Mouse (Mus musculus) heart, adult 2 months (tissue): ENCODE measurements around the gene Tomm20l. TPM values are rescaled to one million over a fixed set of nuclear protein-coding genes. Genes with fewer than 3 reads are reported as not detected.

Source experiments
- DNase-seq, 2 experiments: peaks; one replicate each; pipeline ENCODE4 v3.0.0; 2021
- H3K27ac ChIP-seq: fragments of 200-600 bp; 2 replicates; pipeline ENCODE4 v1.8.1; 2022
- H3K27me3 ChIP-seq: fragments of 200-500 bp; 2 replicates; pipeline ENCODE4 v1.6.1; 2012; ENCODE audit warnings: mild to moderate bottlenecking, low read length, inconsistent platforms, mixed read lengths; ENCODE audit not compliant: control insufficient read depth, insufficient read depth
- H3K36me3 ChIP-seq: fragments of 200-500 bp; 2 replicates; pipeline ENCODE4 v1.6.1; 2012; ENCODE audit warnings: low read length, inconsistent platforms; ENCODE audit not compliant: control insufficient read depth, insufficient read depth
- H3K4me1 ChIP-seq: fragments of 200-500 bp; 2 replicates; pipeline ENCODE4 v1.6.1; 2011; ENCODE audit warnings: low read length; ENCODE audit not compliant: control insufficient read depth, insufficient read depth
- H3K4me3 ChIP-seq: fragments of 200-600 bp; 2 replicates; pipeline ENCODE4 v1.8.1; 2022
- H3K79me2 ChIP-seq: fragments of 200-500 bp; replicated peaks from 2 replicates; pipeline ENCODE4 v1.6.1; 2012; ENCODE audit warnings: mild to moderate bottlenecking, inconsistent platforms, low read length, moderate library complexity, mixed read lengths; ENCODE audit not compliant: control insufficient read depth, insufficient read depth
- H3K9ac ChIP-seq: fragments of 200-500 bp; 2 replicates; pipeline ENCODE4 v1.6.1; 2012; ENCODE audit warnings: low read depth, mild to moderate bottlenecking, control low read depth, inconsistent platforms, low read length, mixed read lengths
- CTCF ChIP-seq: fragments of 200-600 bp; IDR thresholded peaks from 2 replicates; pipeline ENCODE4 v1.8.1; 2022; ENCODE audit warnings: antibody characterized with exemption, mild to moderate bottlenecking, moderate library complexity
- EP300 ChIP-seq: fragments of 200-500 bp; IDR thresholded peaks from 2 replicates; pipeline ENCODE4 v1.6.1; 2011; ENCODE audit warnings: low read depth, low read length, control low read depth; ENCODE audit not compliant: insufficient read depth
- POLR2A ChIP-seq: fragments of 200-500 bp; IDR thresholded peaks from 2 replicates; pipeline ENCODE4 v1.6.1; 2011; ENCODE audit warnings: mild to moderate bottlenecking, low read depth, low read length, control low read depth; ENCODE audit not compliant: insufficient read depth
- WGBS: fragments of 180-500 bp; shearing (Covaris S2); methylation state at CpG from one replicate; pipeline ENCODE4 v1.1.7; 2018; 5-methylcytosine and 5-hydroxymethylcytosine counted together
- intact Hi-C: fragments of 180-260 bp; cut with DNase I; formaldehyde crosslinking; loops from one replicate; pipeline ENCODE4 v1.15.1; 2025
- polyA plus RNA-seq: library from polyadenylated mRNA; depleted of rRNA; stranded (reverse); fragments of >200 nt; gene quantifications from 2 replicates; pipeline ENCODE4 v1.2.3, GENCODE M21; 2012
- total RNA-seq, 2 experiments: library from RNA; stranded (reverse); gene quantifications; 2 replicates each; pipeline ENCODE4 v1.2.3; 2021

Tomm20l gene
- total and polyA plus RNA-seq, 3 experiments: 0.81 TPM; not detected in 2

- no peak for TF ChIP-seq EP300
- no peak for TF ChIP-seq POLR2A
- no peak for TF ChIP-seq CTCF
- Histone ChIP-seq H3K9ac (no peak overlapping the region), H3K27me3 (no peaks in the 10 kb centered on the region), H3K4me3 (no peak overlapping the region), H3K4me1 (no peaks in the 10 kb centered on the region), H3K79me2 (no peaks in the 10 kb centered on the region), H3K27ac (no peak overlapping the region), H3K36me3 (no peaks in the 10 kb centered on the region)
- WGBS: 85% methylated on average over 6 of the region's 6 CpGs
- intact Hi-C loops: no loop called here
- no peak for DNase-seq
These were observed 3.9 kb upstream of the Tomm20l start for GRCm38 (mm10) chr12:71107216-71107771.

DNA sequence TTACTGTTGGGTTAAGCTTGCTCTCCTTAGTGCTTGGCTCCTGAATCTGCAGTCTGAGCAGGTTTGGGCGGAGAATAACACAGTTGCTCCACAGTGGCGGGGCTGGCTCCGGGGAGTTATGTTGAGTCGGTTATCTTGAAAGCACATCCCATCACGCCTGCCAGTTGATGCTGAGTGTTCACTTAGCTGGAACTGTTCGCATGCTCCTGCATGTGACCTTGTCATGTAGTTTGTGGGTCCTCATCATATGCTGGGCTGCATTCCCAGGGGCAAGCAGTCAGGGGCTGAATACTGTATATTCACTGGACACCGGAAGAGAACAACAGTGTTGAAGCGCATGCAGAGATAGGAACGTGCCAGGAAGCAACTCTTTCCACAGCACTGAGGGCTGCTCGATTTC is 1.8 kb downstream of the Tomm20l start:
- WGBS: 13% methylated on average over 10 of the region's 10 CpGs
- no peak overlapping the region for H3K27ac ChIP-seq

GRCm38 (mm10) chr12:71113675-71114288 is 2.6 kb downstream of the Tomm20l start:
- intact Hi-C loops: no loop called here
- no peaks in the 10 kb centered on the region for H3K79me2 ChIP-seq
- no peak overlapping the region for H3K4me3 ChIP-seq
- no peaks in the 10 kb centered on the region for H3K27me3 ChIP-seq
- peaks cover 5% of the 10 kb centered on the region; the same call in 1 of the 2 replicates for H3K4me1 ChIP-seq
- 28% methylated on average over 12 of the region's 12 CpGs for whole genome bisulfite sequencing
- DNase-seq: peak in 1 of 2 experiments; percentile 63
- H3K27ac ChIP-seq: no peak overlapping the region
- no peak for TF ChIP-seq CTCF
- TF ChIP-seq EP300: no peak
- TF ChIP-seq POLR2A: no peak
- H3K9ac ChIP-seq: no peak overlapping the region
- no peaks in the 10 kb centered on the region for H3K36me3 ChIP-seq

More for the DNA sequence above, 1.8 kb downstream of the Tomm20l start:
- Histone ChIP-seq H3K9ac (no peak overlapping the region), H3K27me3 (no peaks in the 10 kb centered on the region), H3K36me3 (no peaks in the 10 kb centered on the region), H3K79me2 (no peaks in the 10 kb centered on the region), H3K4me3 (no peak overlapping the region), H3K4me1 (peaks cover 5% of the 10 kb centered on the region; the same call in 1 of the 2 replicates)
- no peak for DNase-seq
- TF ChIP-seq POLR2A (no peak), EP300 (no peak), CTCF (no peak)
- intact Hi-C loops: no loop called here

- 69% methylated on average over 5 of the region's 5 CpGs for WGBS
- intact Hi-C loops: no loop called here
- no peak for TF ChIP-seq EP300
- no peak for TF ChIP-seq CTCF
These were observed 5.2 kb downstream of the Tomm20l start for GRCm38 (mm10) chr12:71116411-71116810.

GRCm38 (mm10) chr12:71122731-71123130 is 11.5 kb downstream of the Tomm20l start:
- Histone ChIP-seq H3K79me2 (no peaks in the 10 kb centered on the region), H3K9ac (no peak overlapping the region), H3K4me3 (no peak overlapping the region), H3K4me1 (no peaks in the 10 kb centered on the region), H3K36me3 (peaks cover 5% of the 10 kb centered on the region; the same call in 1 of the 2 replicates), H3K27me3 (no peaks in the 10 kb centered on the region), H3K27ac (no peak overlapping the region)
- intact Hi-C loops: no loop called here
- DNase-seq: no peak
- 76% methylated on average over 10 of the region's 10 CpGs for WGBS
- no peak for TF ChIP-seq CTCF

More at GRCm38 (mm10) chr12:71116411-71116810, 5.2 kb downstream of the Tomm20l start:
- H3K36me3 ChIP-seq: no peaks in the 10 kb centered on the region
- no peaks in the 10 kb centered on the region for H3K79me2 ChIP-seq
- no peak for DNase-seq
- H3K27me3 ChIP-seq: no peaks in the 10 kb centered on the region
- H3K4me1 ChIP-seq: peaks cover 5% of the 10 kb centered on the region; the same call in 1 of the 2 replicates
- H3K27ac ChIP-seq: no peak overlapping the region
- H3K4me3 ChIP-seq: no peak overlapping the region
- no peak overlapping the region for H3K9ac ChIP-seq

DNA sequence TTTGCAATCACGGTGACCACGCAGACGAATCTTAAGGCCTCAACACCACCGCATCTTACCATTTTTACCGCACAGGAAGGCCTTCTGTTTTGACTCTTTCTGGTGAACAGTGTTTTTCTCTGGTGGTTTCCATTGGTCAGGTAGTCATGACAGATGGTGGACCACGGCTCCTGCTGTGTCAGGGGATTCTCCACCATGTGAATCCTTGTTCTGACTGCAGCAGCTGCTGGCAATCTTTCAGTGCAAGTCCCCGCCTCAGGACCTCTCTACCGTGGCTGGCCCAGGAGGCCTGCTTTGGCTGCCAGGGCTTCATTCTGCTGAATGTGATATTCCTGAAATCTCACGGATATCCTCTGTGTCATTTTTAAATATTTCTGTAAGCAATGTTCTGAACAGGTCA is 12.1 kb downstream of the Tomm20l start:
- Histone ChIP-seq H3K9ac (no peak overlapping the region), H3K4me3 (no peak overlapping the region), H3K4me1 (no peaks in the 10 kb centered on the region), H3K36me3 (peaks cover 5% of the 10 kb centered on the region; the same call in 1 of the 2 replicates), H3K79me2 (no peaks in the 10 kb centered on the region), H3K27ac (no peak overlapping the region), H3K27me3 (no peaks in the 10 kb centered on the region)
- no peak for DNase-seq
- WGBS: 86% methylated on average over 9 of the region's 9 CpGs
- intact Hi-C loops: no loop called here
- TF ChIP-seq EP300: no peak
- TF ChIP-seq CTCF: no peak
- no peak for TF ChIP-seq POLR2A
